Mouse (Mus musculus) olfactory bulb, adult 2 months (tissue): Measurements from ENCODE around the gene Tbc1d1. TPM values are rescaled to one million over a fixed set of nuclear protein-coding genes. Genes with fewer than 3 reads are reported as not detected.

Experiments used
- H3K27ac ChIP-seq: fragments of 200-500 bp; 2 replicates; pipeline ENCODE4 v1.5.1; 2012; ENCODE audit warnings: low read depth, low read length; ENCODE audit not compliant: insufficient read depth
- H3K4me1 ChIP-seq: fragments of 200-500 bp; 2 replicates; pipeline ENCODE4 v1.6.1; 2012; ENCODE audit warnings: low read length; ENCODE audit not compliant: control insufficient read depth, insufficient read depth
- H3K4me3 ChIP-seq: fragments of 200-500 bp; 2 replicates; pipeline ENCODE4 v1.5.1; 2012; ENCODE audit warnings: mild to moderate bottlenecking, low read depth, low read length, moderate library complexity; ENCODE audit not compliant: insufficient read depth
- CTCF ChIP-seq: fragments of 200-500 bp; IDR thresholded peaks from 2 replicates; pipeline ENCODE4 v1.5.1; 2012; ENCODE audit warnings: low read depth, mild to moderate bottlenecking, low read length, moderate library complexity; ENCODE audit not compliant: insufficient read depth
- POLR2A ChIP-seq: fragments of 200-500 bp; IDR thresholded peaks from 2 replicates; pipeline ENCODE4 v1.6.1; 2012; ENCODE audit warnings: mild to moderate bottlenecking, low read depth, low read length, moderate library complexity; ENCODE audit not compliant: insufficient read depth
- WGBS: fragments of 180-500 bp; shearing (Covaris S2); methylation state at CpG from one replicate; pipeline ENCODE4 v1.1.7; 2018; 5-methylcytosine and 5-hydroxymethylcytosine counted together
- polyA plus RNA-seq: library from polyadenylated mRNA; stranded (reverse); fragments of >200 nt; gene quantifications from 2 replicates; pipeline ENCODE4 v1.2.4, GENCODE M21; 2012; ENCODE audit warnings: low replicate concordance; ENCODE audit not compliant: missing spikeins, insufficient read depth, insufficient read length

The Tbc1d1 gene
- polyA plus RNA-seq, 1 experiment: not detected

DNA sequence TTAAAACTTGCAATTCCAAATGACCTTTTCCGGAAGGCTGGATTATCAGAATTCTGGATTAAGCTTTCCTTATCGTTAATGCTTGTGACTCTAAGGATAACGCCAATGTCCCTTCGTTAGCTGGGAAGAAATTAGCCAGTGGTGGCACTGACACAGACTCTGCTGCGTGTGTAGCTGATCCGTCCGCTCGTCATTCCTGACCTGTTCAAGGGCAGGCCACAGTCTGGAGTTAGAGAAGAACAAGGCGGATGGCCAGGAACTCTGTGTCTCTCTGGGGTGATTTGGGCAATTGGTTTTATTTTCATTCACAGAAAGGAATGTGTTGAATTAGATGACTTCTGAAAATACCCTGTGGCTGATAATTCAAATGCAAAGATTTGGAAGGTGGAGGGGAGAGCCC is 118.2 kb downstream of the Tbc1d1 start:
- 89% methylated on average over 9 of the region's 9 CpGs for WGBS
- H3K4me1 ChIP-seq: no peaks in the 10 kb centered on the region

DNA sequence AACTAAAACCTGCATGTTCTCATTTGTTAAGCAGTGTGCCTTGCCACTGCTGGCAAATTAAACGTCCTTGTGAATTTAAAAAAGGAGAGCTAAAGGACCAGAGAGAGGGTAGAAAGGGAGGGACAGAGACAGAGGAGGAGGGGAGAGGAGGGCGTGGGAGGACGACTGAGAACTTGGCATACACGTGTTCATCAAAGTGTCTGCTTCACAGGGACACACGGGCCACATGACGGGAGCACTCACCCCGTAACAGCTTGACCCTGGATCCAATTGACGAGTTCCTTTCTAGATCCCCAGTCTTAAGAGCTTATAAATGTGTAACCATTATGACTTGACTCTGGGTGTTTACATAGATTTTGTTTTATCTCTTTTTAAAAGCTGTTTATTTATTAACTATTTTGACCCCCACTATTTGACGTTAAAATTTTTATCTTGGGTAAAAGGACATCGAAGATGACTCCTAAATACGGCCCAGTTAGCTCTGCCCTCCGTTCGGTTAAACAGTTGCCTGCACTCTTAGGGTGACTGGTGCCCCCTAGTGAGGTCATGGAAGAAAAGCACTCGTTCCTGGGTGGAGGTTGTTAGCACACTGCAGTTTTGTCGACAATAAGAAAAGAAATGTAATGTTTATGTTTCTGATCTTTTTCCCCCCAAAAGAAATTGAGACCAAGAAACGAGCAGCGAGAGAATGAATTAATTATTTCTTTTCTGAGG is 118.8 kb downstream of the Tbc1d1 start:
- Histone ChIP-seq H3K4me1 (peaks cover 3% of the 10 kb centered on the region; the same call in 1 of the 2 replicates), H3K27ac (no peak overlapping the region), H3K4me3 (no peak overlapping the region)
- no peak for TF ChIP-seq POLR2A
- TF ChIP-seq CTCF: 0 out of 2 replicates have a peak, but pooled peaks have one; percentile 6
- 30% methylated on average over 17 of the region's 17 CpGs for WGBS

More for the DNA sequence above, 118.2 kb downstream of the Tbc1d1 start:
- Histone ChIP-seq H3K4me3 (no peak overlapping the region), H3K27ac (no peak overlapping the region)
- no peak for TF ChIP-seq POLR2A
- TF ChIP-seq CTCF: no peak

DNA sequence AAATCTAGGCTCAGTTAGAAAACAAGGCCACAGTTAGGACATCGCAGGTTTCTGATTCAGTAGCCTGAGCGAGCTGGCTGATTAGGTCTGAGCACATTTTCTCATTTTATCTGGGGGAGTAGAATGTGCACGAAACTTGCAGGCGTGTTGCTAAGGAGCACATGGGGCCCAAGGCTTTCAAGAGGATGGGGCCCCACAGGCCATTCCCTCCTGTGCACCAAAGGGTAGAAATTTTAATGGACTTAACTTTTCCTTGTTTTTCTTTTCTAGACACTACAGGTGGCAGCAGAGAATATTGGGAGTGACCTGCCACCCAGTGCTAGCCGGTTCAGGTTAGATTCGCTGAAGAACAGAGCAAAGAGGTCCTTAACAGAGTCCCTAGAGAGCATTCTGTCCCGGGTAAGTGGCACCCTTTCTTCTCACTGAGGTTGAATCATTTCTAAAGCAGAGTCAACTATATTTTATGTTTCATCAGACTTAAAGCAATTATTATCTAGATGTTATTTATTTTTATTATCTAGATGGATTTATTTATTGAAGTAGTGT is 121.6 kb downstream of the Tbc1d1 start:
- peaks cover 8% of the 10 kb centered on the region; the same call in 1 of the 2 replicates for H3K4me1 ChIP-seq
- WGBS: 89% methylated on average over 7 of the region's 7 CpGs
- no peak overlapping the region for H3K4me3 ChIP-seq
- no peak overlapping the region for H3K27ac ChIP-seq
- TF ChIP-seq POLR2A (no peak), CTCF (no peak)

DNA sequence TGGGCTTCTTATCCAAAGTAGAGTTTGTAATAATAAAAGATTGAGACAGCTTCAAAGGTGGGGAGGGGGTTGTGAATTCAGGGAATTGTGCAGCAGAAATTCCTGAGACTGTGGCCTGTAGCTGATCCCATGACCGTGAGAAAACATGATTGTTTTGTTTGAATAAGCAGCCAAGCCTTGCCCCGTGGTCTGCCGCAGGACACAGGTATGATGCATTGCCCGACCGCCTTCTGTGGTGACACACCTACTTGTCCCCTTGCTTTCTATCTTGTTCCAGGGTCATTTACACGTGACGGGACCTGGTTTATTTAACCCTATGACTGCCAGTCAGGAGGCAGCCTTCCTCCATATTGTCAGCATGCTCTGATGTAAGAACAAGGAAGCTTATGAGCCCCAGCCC is 123.6 kb downstream of the Tbc1d1 start:
- TF ChIP-seq POLR2A (no peak), CTCF (no peak)
- peaks cover 8% of the 10 kb centered on the region; the same call in 1 of the 2 replicates for H3K4me1 ChIP-seq
- WGBS: 66% methylated on average over 7 of the region's 7 CpGs
- H3K4me3 ChIP-seq: no peak overlapping the region
- no peak overlapping the region for H3K27ac ChIP-seq

DNA sequence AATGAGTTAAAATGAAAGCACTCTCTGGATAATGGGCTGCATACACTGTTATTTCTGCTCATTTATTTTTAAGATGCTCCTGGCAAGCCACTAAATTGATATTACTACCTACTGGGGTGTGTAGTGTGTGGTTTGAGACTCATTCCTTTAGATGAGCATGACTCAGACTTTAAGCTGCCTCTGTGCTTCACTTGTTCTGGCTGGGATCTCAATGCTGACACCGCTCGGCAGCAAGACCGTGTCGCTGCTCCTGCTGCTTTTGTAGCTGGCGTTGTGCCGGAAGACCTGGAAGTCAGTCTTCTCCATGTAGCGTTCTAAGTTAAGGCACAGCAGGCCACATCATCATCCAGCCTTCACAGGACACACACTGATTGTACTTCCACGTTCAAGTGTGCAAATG is 124.1 kb downstream of the Tbc1d1 start:
- Histone ChIP-seq H3K4me3 (no peak overlapping the region), H3K4me1 (peaks cover 8% of the 10 kb centered on the region; the same call in 1 of the 2 replicates)
- TF ChIP-seq CTCF (no peak), POLR2A (no peak)

DNA sequence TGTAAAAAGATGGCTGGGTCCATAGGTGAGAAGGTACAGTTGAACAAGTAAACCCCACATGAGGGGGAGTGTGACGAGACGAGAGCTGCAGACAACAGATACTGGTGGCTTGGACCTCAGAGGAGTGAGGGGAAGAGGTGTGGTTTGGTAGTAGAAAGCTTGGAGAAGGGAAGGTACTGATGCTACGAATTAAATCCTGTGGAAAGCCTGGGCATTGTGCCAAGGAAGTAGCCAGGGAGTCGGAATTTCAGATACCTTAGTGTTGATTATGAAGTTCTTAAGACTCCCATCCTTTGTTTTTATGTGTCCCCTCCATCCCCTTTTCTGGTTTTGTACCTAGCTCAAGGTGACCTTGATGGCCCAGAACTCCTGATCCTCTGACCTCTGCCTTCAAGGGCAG is 124.5 kb downstream of the Tbc1d1 start:
- no peak for TF ChIP-seq POLR2A
- no peak for TF ChIP-seq CTCF
- Histone ChIP-seq H3K4me3 (no peak overlapping the region), H3K27ac (no peak overlapping the region), H3K4me1 (peaks cover 8% of the 10 kb centered on the region; the same call in 1 of the 2 replicates)
- WGBS: 65% methylated on average over 4 of the region's 4 CpGs

More for the DNA sequence above, 124.1 kb downstream of the Tbc1d1 start:
- WGBS: 47% methylated on average over 8 of the region's 8 CpGs
- H3K27ac ChIP-seq: no peak overlapping the region

DNA sequence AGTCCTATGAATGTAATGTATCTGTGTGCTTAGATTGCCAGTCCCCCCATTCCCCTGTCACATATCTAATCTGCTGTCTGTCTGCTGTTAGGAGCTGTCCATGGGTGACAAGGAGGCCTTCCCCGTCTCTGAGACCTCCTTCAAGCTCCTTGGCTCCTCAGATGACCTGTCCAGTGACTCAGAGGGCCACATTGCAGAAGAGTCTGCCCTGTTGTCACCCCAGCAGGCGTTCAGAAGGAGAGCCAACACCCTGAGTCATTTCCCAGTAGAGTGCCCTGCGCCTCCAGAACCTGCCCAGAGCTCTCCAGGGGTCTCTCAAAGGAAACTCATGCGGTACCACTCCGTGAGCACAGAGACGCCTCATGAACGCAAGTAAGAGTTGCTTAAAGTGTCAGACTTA is 125.6 kb downstream of the Tbc1d1 start:
- no peak overlapping the region for H3K4me3 ChIP-seq
- peaks cover 8% of the 10 kb centered on the region; the same call in 1 of the 2 replicates for H3K4me1 ChIP-seq
- WGBS: 92% methylated on average over 7 of the region's 7 CpGs
- no peak overlapping the region for H3K27ac ChIP-seq
- TF ChIP-seq POLR2A: no peak
- no peak for TF ChIP-seq CTCF

DNA sequence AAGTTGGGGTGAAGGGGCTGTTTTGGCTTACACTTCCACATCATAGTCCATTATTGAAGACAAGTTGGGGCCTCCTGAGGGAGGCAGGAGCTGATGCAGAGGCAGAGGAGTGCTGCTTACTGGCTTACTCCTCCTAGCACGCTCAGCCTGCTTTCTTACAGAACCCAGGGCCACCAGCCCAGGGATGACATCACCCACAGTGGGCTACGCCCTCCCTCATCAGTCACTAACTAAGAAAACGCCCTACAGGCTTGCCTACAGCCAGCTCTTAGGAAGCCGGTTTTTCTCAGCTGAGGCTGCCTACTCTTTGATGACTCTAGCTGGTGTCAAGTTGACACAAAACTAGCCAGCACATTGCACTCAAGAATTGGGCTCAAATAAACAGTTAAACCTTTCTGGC is 126.5 kb downstream of the Tbc1d1 start:
- Histone ChIP-seq H3K4me3 (no peak overlapping the region), H3K4me1 (peaks cover 10% of the 10 kb centered on the region; the same call in 1 of the 2 replicates), H3K27ac (no peak overlapping the region)
- WGBS: 66% methylated on average over 4 of the region's 4 CpGs
- TF ChIP-seq CTCF (no peak), POLR2A (no peak)

DNA sequence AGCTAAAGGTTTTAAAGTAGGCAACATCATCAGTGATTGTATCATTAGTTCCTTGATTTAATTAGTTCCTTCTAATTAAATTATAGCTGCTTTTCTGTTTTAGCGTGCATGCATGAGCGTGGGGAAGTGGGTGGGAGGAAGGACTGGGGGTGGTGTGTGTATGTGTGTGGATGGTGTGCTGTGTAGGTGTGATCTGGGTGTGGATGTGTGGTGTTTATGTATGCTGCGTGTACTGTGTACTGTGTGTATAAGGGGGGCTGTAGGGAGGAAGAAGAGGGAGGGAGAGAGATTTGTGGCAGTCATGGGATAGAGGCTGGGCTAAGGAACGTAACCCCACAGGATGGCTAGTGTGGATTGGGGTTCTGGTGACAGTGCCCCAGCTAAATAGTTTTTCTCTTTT is 129.2 kb downstream of the Tbc1d1 start:
- no peak overlapping the region for H3K27ac ChIP-seq
- TF ChIP-seq CTCF (no peak), POLR2A (no peak)
- H3K4me3 ChIP-seq: no peak overlapping the region
- H3K4me1 ChIP-seq: peaks cover 12% of the 10 kb centered on the region
- 73% methylated on average over 4 of the region's 4 CpGs for WGBS
